Mouse (Mus musculus): ENCODE data around the gene Urm1. TPM values are rescaled to one million over a fixed set of nuclear protein-coding genes. Genes with fewer than 3 reads are reported as not detected.
A peak's percentile ranks its signal among the peaks of the same experiment; 100 is the strongest.
"Not testable (repeated sequence)": the region's sequence is repeated elsewhere in the genome, so short reads cannot be mapped to it uniquely, and the experiment has no call there.

Gene Urm1
- polyA plus RNA-seq, 1 experiment from 2014 or later = 20.9 TPM

DNA sequence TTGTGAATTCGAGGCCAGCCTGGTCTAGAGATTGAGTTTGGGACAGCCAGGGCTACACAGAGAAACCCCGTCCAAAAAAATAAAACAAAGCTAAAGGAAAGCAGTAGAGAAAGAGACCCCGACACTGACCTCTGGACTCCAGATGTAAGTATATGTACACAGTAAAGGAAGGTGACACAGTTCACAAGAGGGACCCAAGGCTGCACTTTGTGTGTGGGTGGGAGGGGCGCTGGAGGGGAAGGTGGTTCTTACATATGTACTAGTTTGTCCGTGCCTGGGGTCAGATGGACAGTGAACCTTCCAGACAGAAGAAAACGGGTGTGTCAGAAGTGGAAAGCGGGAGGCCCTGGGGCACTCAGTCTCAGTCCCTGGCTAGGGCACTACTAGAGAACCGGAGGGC, 59.3 kb downstream of the Urm1 start:
- H3K4me3 ChIP-seq = no peak overlapping the region
- no peak for ATAC-seq (replicated peaks)
- no peaks in the 10 kb centered on the region for H3K36me3 ChIP-seq (replicated peaks)
- no peaks in the 10 kb centered on the region for H3K27me3 ChIP-seq (replicated peaks)
- WGBS = 74% methylated on average over 8 of the region's 8 CpGs
- no peak overlapping the region for H3K9ac ChIP-seq
- no peak overlapping the region for H3K27ac ChIP-seq
- no peaks in the 10 kb centered on the region for H3K9me3 ChIP-seq
- no peak overlapping the region for H3K4me2 ChIP-seq
- H3K4me1 ChIP-seq = no peaks in the 10 kb centered on the region

DNA sequence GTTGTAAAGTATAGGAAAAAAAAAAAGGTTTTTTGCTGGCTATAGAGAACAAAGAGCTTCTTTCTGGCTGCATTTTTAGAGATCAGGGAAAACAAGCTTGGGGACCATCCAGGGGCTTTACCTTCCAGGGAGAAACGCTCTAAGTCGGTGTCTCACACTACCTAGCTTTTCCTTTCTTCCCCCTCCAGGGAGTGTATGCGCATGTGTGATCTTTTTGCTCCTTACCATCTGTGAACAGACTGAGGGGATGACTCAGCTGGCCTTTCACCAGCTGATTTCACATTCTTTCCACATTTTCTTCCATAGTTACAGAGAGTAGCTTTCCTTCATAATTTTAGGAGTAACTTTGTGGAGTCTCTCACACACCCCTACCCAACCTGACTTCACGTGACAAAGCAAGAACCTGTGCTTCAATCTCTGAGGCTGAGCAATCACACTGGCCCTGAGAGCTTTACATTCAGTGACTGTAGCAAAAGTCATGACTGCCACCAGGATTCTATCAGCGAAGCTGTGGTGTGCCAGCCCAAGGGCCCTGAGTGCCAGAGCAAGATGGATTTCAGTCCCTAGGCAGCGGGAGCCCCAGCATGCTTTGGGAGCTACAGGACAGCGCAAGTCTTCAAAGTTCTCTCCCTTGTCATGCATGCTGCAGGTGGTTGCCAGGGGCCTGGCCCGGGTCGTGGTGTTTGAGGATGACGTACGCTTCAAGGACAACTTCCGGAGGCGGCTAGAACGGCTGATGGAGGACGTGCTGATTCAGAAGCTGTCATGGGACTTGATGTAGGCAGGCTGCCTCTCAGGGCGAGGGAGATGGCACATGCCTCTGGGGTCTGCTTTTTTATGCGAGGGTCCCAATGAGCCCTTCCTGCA, 60.3 kb downstream of the Urm1 start:
- Histone ChIP-seq H3K27me3 (replicated peaks) (no peaks in the 10 kb centered on the region), H3K9me3 (no peaks in the 10 kb centered on the region), H3K27ac (no peak overlapping the region), H3K36me3 (replicated peaks) (no peaks in the 10 kb centered on the region), H3K9ac (no peak overlapping the region), H3K4me2 (no peak overlapping the region), H3K4me3 (no peak overlapping the region), H3K4me1 (no peaks in the 10 kb centered on the region)
- ATAC-seq (replicated peaks) = no peak
- 77% methylated on average over 17 of the region's 17 CpGs for WGBS

DNA sequence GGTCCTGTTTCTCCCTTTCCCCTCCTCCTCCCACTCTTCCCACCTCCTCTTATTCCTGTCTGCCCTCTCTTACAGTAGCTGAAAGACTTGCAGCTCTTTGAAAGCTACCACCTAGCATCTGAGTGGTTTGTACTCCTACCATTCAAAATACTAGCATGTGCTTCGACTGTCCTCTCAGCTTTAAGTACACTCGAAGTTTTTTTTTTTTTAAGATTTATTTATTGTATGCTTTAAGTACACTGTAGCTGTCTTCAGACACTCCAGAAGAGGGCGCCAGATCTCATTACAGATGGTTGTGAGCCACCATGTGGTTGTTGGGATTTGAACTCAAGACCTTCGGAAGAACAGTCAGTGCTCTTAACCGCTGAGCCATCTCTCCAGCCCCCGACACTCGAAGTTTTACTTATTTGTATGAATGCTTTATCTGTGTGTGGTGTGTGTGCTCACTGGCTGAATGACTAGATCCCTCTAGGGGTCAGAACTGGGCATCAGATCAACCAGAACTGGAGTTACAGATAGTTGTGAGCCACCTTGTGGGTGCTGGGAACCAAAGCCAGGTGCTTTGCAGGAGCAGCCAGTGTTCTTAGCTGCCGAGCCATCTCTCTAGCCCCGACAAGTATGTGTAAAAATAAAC, 66.9 kb downstream of the Urm1 start:
- ATAC-seq (replicated peaks); H3K9me3 ChIP-seq; H3K4me2 ChIP-seq; H3K36me3 ChIP-seq (replicated peaks); H3K9ac ChIP-seq; H3K4me3 ChIP-seq; H3K27me3 ChIP-seq (replicated peaks); H3K27ac ChIP-seq: not testable (repeated sequence)
- H3K4me1 ChIP-seq = peaks cover 21% of the 10 kb centered on the region
- WGBS = 86% methylated on average over 9 of the region's 9 CpGs

DNA sequence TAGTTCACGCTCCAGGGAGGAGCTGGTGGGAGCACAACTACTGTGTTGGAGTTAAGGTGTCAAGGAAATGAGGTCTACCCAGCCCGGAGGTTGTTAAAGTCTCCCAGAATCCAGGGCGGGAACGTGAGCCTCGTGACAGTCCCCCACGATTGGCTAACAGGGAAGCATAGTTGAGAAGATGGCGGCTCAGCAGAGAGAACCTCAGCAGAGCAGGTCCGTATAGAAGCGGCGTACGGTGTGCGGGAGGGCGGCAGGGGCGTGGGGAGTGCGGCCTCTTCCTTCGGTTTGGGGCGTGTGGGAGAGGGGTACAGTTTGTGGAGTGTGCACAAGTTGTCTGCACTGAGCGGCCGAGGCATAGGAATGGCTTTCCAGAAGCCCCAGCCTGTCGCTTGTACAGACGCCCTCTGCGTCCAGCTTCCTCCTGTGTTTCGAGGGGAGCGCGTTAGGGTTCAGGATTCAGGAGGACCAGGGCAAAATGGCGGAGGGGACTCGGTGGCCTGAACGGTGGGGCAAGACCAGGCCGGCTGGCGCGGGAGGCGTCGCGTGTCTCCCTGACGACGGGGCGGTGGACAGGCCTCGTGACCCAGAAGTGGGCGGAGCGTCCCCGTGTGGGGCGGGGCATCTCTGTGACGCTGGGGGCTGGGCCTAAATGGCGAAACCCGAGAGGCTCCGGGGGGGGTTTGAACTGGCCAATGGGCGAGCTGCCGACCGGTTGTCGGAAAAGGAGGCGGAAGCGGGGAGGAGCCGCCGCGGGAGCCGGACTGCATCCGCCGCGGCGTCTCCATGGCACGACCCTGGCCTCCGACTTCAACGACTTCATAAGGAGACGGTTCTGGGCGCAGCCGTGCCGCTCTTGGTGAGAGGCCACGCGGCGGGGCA, 69.4 kb downstream of the Urm1 start, which contains the start of gene Odf2:
Gene Odf2 (plus strand): TSS at position 156 of the 879 bp plus-strand sequence.
- Histone ChIP-seq H3K4me1 (peaks cover 21% of the 10 kb centered on the region), H3K9me3 (no peaks in the 10 kb centered on the region), H3K4me3 (peak within 1 kb of the TSS; percentile 81), H3K27ac (peak within 1 kb of the TSS; percentile 84), H3K27me3 (replicated peaks) (no peaks in the 10 kb centered on the region), H3K36me3 (replicated peaks) (peaks cover 18% of the 10 kb centered on the region; the same call in 1 of the 2 replicates), H3K4me2 (peak within 1 kb of the TSS; percentile 97), H3K9ac (peak within 1 kb of the TSS; percentile 87)
- peak; percentile 92 for ATAC-seq (replicated peaks)
- under 1% methylated on average over 70 of the region's 70 CpGs for WGBS

DNA sequence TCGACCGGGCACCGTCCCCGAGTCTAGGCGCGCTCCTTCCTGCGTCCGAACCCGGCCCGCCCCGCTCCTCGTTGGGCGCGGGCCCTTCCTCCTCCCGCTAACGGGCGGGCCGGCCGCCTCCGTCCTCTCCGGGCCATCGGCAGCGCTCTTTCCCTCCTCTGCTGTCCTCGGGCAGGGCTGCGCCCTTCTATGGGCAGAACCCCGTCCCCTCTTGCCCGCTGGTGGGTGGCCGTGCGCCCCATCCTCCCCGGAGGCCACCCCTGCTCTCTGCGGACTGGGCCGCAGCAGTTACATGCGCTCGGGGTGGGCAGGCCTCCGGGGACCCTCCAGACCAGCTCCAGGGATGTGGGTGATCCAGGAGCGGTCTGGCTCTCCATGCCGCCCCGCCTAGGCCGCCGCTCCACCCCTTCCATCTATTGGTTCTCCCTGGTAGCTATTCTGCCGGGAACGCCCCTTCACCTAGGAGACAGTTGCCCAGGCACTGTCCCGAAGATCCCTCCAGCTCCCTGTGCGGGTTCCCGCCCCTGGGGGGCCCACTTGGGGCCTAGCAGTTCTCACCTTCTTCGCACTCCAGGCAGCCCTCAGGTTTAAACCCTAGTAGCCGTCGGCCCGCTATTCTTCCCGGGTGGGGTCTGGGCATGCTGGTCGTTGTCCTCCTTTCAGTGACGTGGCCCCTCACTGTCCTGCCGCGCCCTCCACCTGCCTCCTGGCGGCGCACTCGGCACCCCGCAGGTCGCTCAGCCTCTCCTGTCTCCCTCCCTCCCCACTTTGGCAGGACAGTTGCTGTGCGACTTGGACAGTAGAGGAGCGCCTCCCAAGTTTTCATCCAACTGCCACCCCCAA, 70.3 kb downstream of the Urm1 start:
- H3K9ac ChIP-seq = peak overlapping the region; percentile 87
- under 1% methylated on average over 59 of the region's 61 CpGs for WGBS
- peaks cover 21% of the 10 kb centered on the region for H3K4me1 ChIP-seq
- peak overlapping the region; percentile 84 for H3K27ac ChIP-seq
- peak overlapping the region; percentile 81 for H3K4me3 ChIP-seq
- ATAC-seq (replicated peaks) = peak; percentile 85
- no peaks in the 10 kb centered on the region for H3K9me3 ChIP-seq
- peaks cover 26% of the 10 kb centered on the region; the same call in 1 of the 2 replicates for H3K36me3 ChIP-seq (replicated peaks)
- peak overlapping the region; percentile 97 for H3K4me2 ChIP-seq
- H3K27me3 ChIP-seq (replicated peaks) = no peaks in the 10 kb centered on the region

DNA sequence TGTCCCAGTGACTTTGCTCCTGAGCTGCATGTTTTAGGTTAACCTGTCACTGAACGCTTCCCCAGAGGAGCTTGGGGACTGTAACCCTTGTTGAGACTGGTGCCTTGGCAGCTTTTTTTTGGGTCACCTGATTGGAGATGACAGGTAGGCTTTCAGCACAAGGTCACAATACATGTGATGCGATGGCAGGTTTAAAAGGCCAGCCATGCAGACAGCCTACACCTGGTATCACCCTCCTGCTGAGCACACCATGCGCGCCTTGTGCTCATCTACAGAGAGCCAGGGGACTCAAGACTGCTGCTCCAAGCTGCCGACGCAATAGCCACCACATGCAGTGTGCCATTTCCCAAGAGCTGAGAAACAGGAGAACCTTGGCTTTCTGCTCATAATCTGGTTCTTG, 71.9 kb downstream of the Urm1 start:
- Histone ChIP-seq H3K4me3 (no peak overlapping the region), H3K4me2 (no peak overlapping the region; the same call in 1 of the 2 replicates), H3K27ac (no peak overlapping the region), H3K4me1 (peaks cover 21% of the 10 kb centered on the region), H3K36me3 (replicated peaks) (peaks cover 39% of the 10 kb centered on the region; the same call in 1 of the 2 replicates), H3K27me3 (replicated peaks) (no peaks in the 10 kb centered on the region), H3K9me3 (no peaks in the 10 kb centered on the region), H3K9ac (no peak overlapping the region)
- 96% methylated on average over 6 of the region's 6 CpGs for WGBS
- ATAC-seq (replicated peaks) = no peak

Small RNA genes lying within 50 kb of the gene (microRNA-seq; reads per million reads assigned to microRNA genes)
- gene Mir219a-2 (not detected), gene Mir219b (not detected)

Other genes starting within 250 kb of the Urm1 start
- 24.2 and 25.6 TPM in 2 replicates for gene Rapgef1, start 200.4 kb upstream of the Urm1 start, polyA plus RNA-seq (2015; fragmentation: Nextera tagmentation; extraction: Ambion mirVana)
- gene Gm13420, start 68.4 kb upstream of the Urm1 start, polyA plus RNA-seq (2015; fragmentation: Nextera tagmentation; extraction: Ambion mirVana) = 0.15 and 0.21 TPM in 2 replicates
- gene Gm13547, start 60.8 kb upstream of the Urm1 start, polyA plus RNA-seq (2015; fragmentation: Nextera tagmentation; extraction: Ambion mirVana) = 0.89 TPM in 1 of 2 replicates, not detected in the other
- 40.2 and 40.9 TPM in 2 replicates for gene Coq4, start 32.6 kb upstream of the Urm1 start, polyA plus RNA-seq (2015; fragmentation: Nextera tagmentation; extraction: Ambion mirVana)
- 39.4 and 39.8 TPM in 2 replicates for gene Trub2, start 31.6 kb upstream of the Urm1 start, polyA plus RNA-seq (2015; fragmentation: Nextera tagmentation; extraction: Ambion mirVana)
- gene Slc27a4, start 17.4 kb upstream of the Urm1 start, polyA plus RNA-seq (2015; fragmentation: Nextera tagmentation; extraction: Ambion mirVana) = 45.9 and 50.9 TPM in 2 replicates
- gene Cercam, start 49.1 kb downstream of the Urm1 start, polyA plus RNA-seq (2015; fragmentation: Nextera tagmentation; extraction: Ambion mirVana) = 18.1 and 19.0 TPM in 2 replicates
- gene Odf2, start 69.1 kb downstream of the Urm1 start, polyA plus RNA-seq (2015; fragmentation: Nextera tagmentation; extraction: Ambion mirVana) = 67.3 and 75.9 TPM in 2 replicates
- 75.1 and 78.0 TPM in 2 replicates for gene Gle1, start 115.4 kb downstream of the Urm1 start, polyA plus RNA-seq (2015; fragmentation: Nextera tagmentation; extraction: Ambion mirVana)
- gene Sptan1, start 145.5 kb downstream of the Urm1 start, polyA plus RNA-seq (2015; fragmentation: Nextera tagmentation; extraction: Ambion mirVana) = 238 and 239 TPM in 2 replicates
- gene Wdr34, start 228.8 kb downstream of the Urm1 start, polyA plus RNA-seq (2015; fragmentation: Nextera tagmentation; extraction: Ambion mirVana) = 86.7 and 88.7 TPM in 2 replicates
- 338 and 355 TPM in 2 replicates for gene Set, start 237.3 kb downstream of the Urm1 start, polyA plus RNA-seq (2015; fragmentation: Nextera tagmentation; extraction: Ambion mirVana)